9 mouse cellular contexts compared by ENCODE assay signal in the genomic region with DNA sequence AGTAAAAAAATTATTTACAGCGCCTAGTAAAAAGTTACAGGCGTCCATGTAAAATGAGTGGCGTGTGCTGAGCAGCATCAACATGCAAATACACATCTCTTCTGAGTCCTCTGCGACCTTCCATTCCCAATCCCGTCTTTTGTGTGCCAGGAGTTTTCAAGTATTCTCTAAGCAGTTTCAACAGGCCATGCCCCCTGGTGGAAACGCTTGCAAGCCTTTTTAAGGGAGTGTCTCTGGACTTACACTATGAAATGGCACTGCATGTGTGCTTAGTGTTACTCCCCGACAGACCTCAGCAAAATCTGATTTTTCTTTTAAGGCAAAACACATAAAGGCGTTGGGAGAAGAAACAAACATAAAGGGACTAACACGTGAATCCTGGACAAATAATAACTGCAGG. TPM values are rescaled to one million over a fixed set of nuclear protein-coding genes. Genes with fewer than 3 reads are reported as not detected.
DNase-seq lines count a peak whose midpoint lies in the region; ATAC-seq and TF ChIP-seq lines count a peak whose summit lies in the region.
"Had no signal": no experiment of that assay in that cellular context is flagged by ENCODE, and none has a peak within 500 bp of the region (broad histone marks: within the 10 kb centered on the region; RNA-seq: fewer than 3 reads in every experiment).

No protein-coding gene starts in this region.

- no peak overlapping the region for H3K9ac ChIP-seq in lung, postnatal 0 days (replicated peaks; ENCODE audit: low read depth)
- H3K9ac ChIP-seq: lung, embryonic 15.5 days had no signal

- ATAC-seq in lung, postnatal 0 days: peak; percentile 40

- intact Hi-C loops in left cerebral cortex, postnatal 4 days (cut with DNase I): no loop called here
- intact Hi-C loops in left cerebral cortex, postnatal 14 days (cut with DNase I): no loop called here

- no peaks in the 10 kb centered on the region for H3K9me3 ChIP-seq in lung, postnatal 0 days (ENCODE audit: low read length)
- H3K9me3 ChIP-seq: lung, embryonic 15.5 days had no signal

- 62% methylated on average over 9 of the region's 9 CpGs for WGBS in lung, postnatal 0 days

- TF ChIP-seq CTCF in lung, postnatal 0 days (IDR thresholded peaks at IDR 0.05): peak; percentile 66

- no peak overlapping the region for H3K4me3 ChIP-seq in lung, postnatal 0 days (ENCODE audit: low read depth, low read length)
- H3K4me3 ChIP-seq: lung, embryonic 15.5 days had no signal

- H3K36me3 ChIP-seq in lung, postnatal 0 days (ENCODE audit: insufficient read depth, low read length): no peaks in the 10 kb centered on the region

- H3K4me1 ChIP-seq in lung, postnatal 0 days (ENCODE audit: insufficient read depth, low read depth, low read length): no peaks in the 10 kb centered on the region

- H3K4me2 ChIP-seq in lung, postnatal 0 days (replicated peaks; ENCODE audit: low read depth, low read length): no peak overlapping the region
- H3K4me2 ChIP-seq: lung, embryonic 15.5 days had no signal

- peak; percentile 10 to 16 for DNase-seq in cerebellum, postnatal 14 days
- DNase-seq in cerebellum, adult 11-12 months: no peak
- peak; percentile 25 for DNase-seq in left cerebral cortex, postnatal 4 days
- no peak for DNase-seq in left cerebral cortex, postnatal 14 days (ENCODE audit: low spot score in 2 of 2)
- DNase-seq in NIH3T3 (ENCODE audit: low read depth): peak; percentile 17
- DNase-seq in lung, postnatal 0 days (ENCODE audit: low spot score): peak; percentile 60
- no peak for DNase-seq in layer of hippocampus, adult 11-12 months (ENCODE audit: low spot score)
- no peak for DNase-seq in frontal cortex, adult 2 months (ENCODE audit: extremely low spot score in 1 of 2, low spot score in 1 of 2)

- no peak overlapping the region for H3K27ac ChIP-seq in lung, postnatal 0 days (ENCODE audit: low read length)
- H3K27ac ChIP-seq: lung, embryonic 15.5 days had no signal

- TF ChIP-seq EP300 in lung, postnatal 0 days (IDR thresholded peaks at IDR 0.05): no peak

- no peaks in the 10 kb centered on the region for H3K27me3 ChIP-seq in lung, postnatal 0 days (replicated peaks; ENCODE audit: insufficient read depth, low read length)
- H3K27me3 ChIP-seq: lung, embryonic 15.5 days had no signal

RNA-seq across cellular contexts. Expression of gene Uri1, which starts 50.8 kb away (rescaled TPM):
- total RNA-seq in left cerebral cortex, postnatal 4 days (2021): 10 to 100 TPM; 39.7 to 45.7 TPM
- total RNA-seq in left cerebral cortex, postnatal 14 days (2021): 10 to 100 TPM; 51.1 to 55.4 TPM
- 32.8 and 33.9 TPM in 2 replicates for polyA plus RNA-seq in lung, postnatal 0 days (2015; fragmentation: Nextera tagmentation; extraction: Ambion mirVana)
- 35.5 and 39.9 TPM in 2 replicates for polyA plus RNA-seq in frontal cortex, adult 2 months (2012; rRNA removed)

Comparison
In these comparisons a context has a peak if more than half of its experiments do, and no peak if none do; other contexts are left out.
1. DNase-seq: peak in cerebellum, postnatal 14 days (2 of 2), left cerebral cortex, postnatal 4 days (single experiment), NIH3T3 (single experiment) and lung, postnatal 0 days (single experiment); none in cerebellum, adult 11-12 months (single experiment), left cerebral cortex, postnatal 14 days (0 of 2), layer of hippocampus, adult 11-12 months (single experiment) and frontal cortex, adult 2 months (0 of 2).